Mouse (Mus musculus) embryonic facial prominence, embryonic 10.5 days (tissue): ENCODE measurements around the gene Cdk10. TPM values are rescaled to one million over a fixed set of nuclear protein-coding genes. Genes with fewer than 3 reads are reported as not detected.
"Not testable (repeated sequence)": the region's sequence is repeated elsewhere in the genome, so short reads cannot be mapped to it uniquely, and the experiment has no call there.

ENCODE experiments used
- DNase-seq: peaks from one replicate; pipeline ENCODE4 v3.0.0-alpha.2; 2017; ENCODE audit warnings: low spot score
- H3K27ac ChIP-seq: fragments of 300-500 bp; sonication (generic); replicated peaks from 2 replicates; pipeline ENCODE4 v1.5.1; 2016; ENCODE audit warnings: mild to moderate bottlenecking
- H3K27me3 ChIP-seq: fragments of 300-500 bp; sonication (generic); replicated peaks from 2 replicates; pipeline ENCODE4 v1.6.1; 2016; ENCODE audit warnings: low read depth, mild to moderate bottlenecking; ENCODE audit not compliant: poor library complexity, severe bottlenecking
- H3K36me3 ChIP-seq: fragments of 300-500 bp; sonication (generic); replicated peaks from 2 replicates; pipeline ENCODE4 v1.6.1; 2016; ENCODE audit warnings: mild to moderate bottlenecking, moderate library complexity
- H3K4me1 ChIP-seq: fragments of 300-500 bp; sonication (generic); 2 replicates; pipeline ENCODE4 v1.6.1; 2016
- H3K4me3 ChIP-seq: fragments of 300-500 bp; sonication (generic); 2 replicates; pipeline ENCODE4 v1.5.1; 2016; ENCODE audit warnings: mild to moderate bottlenecking, moderate library complexity
- H3K9me3 ChIP-seq: fragments of 300-500 bp; sonication (generic); 2 replicates; pipeline ENCODE4 v1.6.1; 2016; ENCODE audit warnings: mild to moderate bottlenecking
- WGBS: fragments of 180-500 bp; shearing (Covaris S2); methylation state at CpG from one replicate; pipeline ENCODE4 v1.1.7; 2016; 5-methylcytosine and 5-hydroxymethylcytosine counted together
- polyA plus RNA-seq: library from polyadenylated mRNA; unstranded; fragments of >200 nt; fragmentation: Nextera tagmentation; extraction: Ambion mirVana; gene quantifications from 2 replicates; pipeline ENCODE4 v1.2.1, GENCODE M21; 2016

Gene Cdk10
- polyA plus RNA-seq, 1 experiment from 2014 or later = 36.4 TPM

- H3K27me3 ChIP-seq = no peaks in the 10 kb centered on the region
- under 1% methylated on average over 99 of the region's 99 CpGs for WGBS
- DNase-seq = peak; percentile 91
- peaks cover 69% of the 10 kb centered on the region for H3K36me3 ChIP-seq
- peaks cover 49% of the 10 kb centered on the region for H3K4me1 ChIP-seq
- H3K9me3 ChIP-seq = no peaks in the 10 kb centered on the region
- peak within 1 kb of the TSS; percentile 96 for H3K27ac ChIP-seq
- H3K4me3 ChIP-seq = peak within 1 kb of the TSS; percentile 95
Observed at GRCm38 (mm10) chr8:123254099-123254885, 29.6 kb downstream of the Cdk10 start, which contains the start of the genes Zfp276 and Vps9d1. Gene Zfp276 (plus strand): TSS chr8:123254195. Gene Vps9d1 (minus strand): TSS chr8:123254348.

DNA sequence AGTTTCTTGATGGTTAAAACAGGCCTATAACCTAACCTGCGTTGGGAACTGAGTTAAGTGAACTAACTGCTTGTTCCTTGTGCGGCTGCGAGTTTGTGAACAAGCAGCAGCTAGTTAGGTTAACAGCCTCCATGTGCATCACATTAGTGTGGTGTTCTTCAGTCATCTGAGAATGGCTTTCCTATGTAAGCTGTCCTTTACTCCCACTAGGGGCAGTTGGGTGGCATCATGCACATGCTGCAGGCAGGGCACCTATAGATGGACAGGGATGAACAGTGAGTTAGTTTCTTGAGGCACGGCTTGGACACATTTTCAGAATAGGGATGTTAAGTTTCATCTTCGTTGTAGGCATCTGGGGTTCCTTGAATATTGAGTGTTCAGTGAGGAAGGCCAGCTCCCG is 30.5 kb downstream of the Cdk10 start:
- Histone ChIP-seq H3K27me3 (no peaks in the 10 kb centered on the region), H3K27ac (no peak overlapping the region), H3K4me1 (peaks cover 49% of the 10 kb centered on the region), H3K36me3 (peaks cover 69% of the 10 kb centered on the region), H3K4me3 (peak overlapping the region; percentile 95), H3K9me3 (no peaks in the 10 kb centered on the region)
- 64% methylated on average over 6 of the region's 6 CpGs for WGBS
- DNase-seq = no peak

GRCm38 (mm10) chr8:123257114-123257513 is 32.5 kb downstream of the Cdk10 start:
- WGBS = 53% methylated on average over 3 of the region's 3 CpGs
- no peak for DNase-seq
- Histone ChIP-seq H3K9me3 (no peaks in the 10 kb centered on the region), H3K4me1 (peaks cover 45% of the 10 kb centered on the region), H3K27ac (0 out of 2 replicates have a peak overlapping the region, but pooled peaks have one; percentile 36), H3K4me3 (peak overlapping the region; percentile 4; the same call in 1 of the 2 replicates), H3K36me3 (peaks cover 64% of the 10 kb centered on the region), H3K27me3 (no peaks in the 10 kb centered on the region)

DNA sequence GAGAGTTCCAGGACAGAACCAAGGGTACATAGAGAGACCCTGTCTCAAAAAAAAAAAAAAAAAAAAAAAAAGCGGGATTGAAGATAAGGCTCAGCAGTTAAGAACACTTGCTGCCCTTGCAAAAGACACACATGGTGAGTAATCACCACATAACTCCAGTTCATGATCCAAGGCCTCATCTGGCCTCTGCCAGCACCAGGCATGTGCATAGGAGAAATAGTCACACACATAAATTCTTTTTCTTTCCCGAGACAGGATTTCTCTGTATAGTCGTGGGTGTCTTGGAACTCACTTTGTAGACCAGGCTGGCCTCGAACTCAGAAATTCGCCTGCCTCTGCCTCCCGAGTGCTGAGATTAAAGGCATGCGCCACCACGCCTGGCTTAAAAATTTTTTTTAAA is 33.0 kb downstream of the Cdk10 start:
- not testable (repeated sequence) for H3K9me3 ChIP-seq, H3K27ac ChIP-seq, DNase-seq, H3K27me3 ChIP-seq, H3K4me3 ChIP-seq
- WGBS = 87% methylated on average over 8 of the region's 8 CpGs
- H3K36me3 ChIP-seq = peaks cover 64% of the 10 kb centered on the region
- peaks cover 40% of the 10 kb centered on the region for H3K4me1 ChIP-seq

- Histone ChIP-seq H3K27ac (no peak overlapping the region), H3K36me3 (peaks cover 100% of the 10 kb centered on the region)
- DNase-seq = no peak
Observed at GRCm38 (mm10) chr8:123267926-123268656, 43.4 kb downstream of the Cdk10 start.

GRCm38 (mm10) chr8:123271147-123271546 is 46.5 kb downstream of the Cdk10 start:
- Histone ChIP-seq H3K4me1 (0 out of 2 replicates have a peak, but pooled peaks cover 6% of the 10 kb centered on the region), H3K27me3 (no peaks in the 10 kb centered on the region), H3K27ac (no peak overlapping the region), H3K4me3 (no peak overlapping the region), H3K36me3 (peaks cover 100% of the 10 kb centered on the region), H3K9me3 (no peaks in the 10 kb centered on the region)
- WGBS = 92% methylated on average over 10 of the region's 10 CpGs
- DNase-seq = no peak

More at GRCm38 (mm10) chr8:123267926-123268656, 43.4 kb downstream of the Cdk10 start:
- no peaks in the 10 kb centered on the region for H3K27me3 ChIP-seq
- no peak overlapping the region for H3K4me3 ChIP-seq
- no peaks in the 10 kb centered on the region for H3K9me3 ChIP-seq
- WGBS = 75% methylated on average over 14 of the region's 14 CpGs
- H3K4me1 ChIP-seq = 0 out of 2 replicates have a peak, but pooled peaks cover 6% of the 10 kb centered on the region

DNA sequence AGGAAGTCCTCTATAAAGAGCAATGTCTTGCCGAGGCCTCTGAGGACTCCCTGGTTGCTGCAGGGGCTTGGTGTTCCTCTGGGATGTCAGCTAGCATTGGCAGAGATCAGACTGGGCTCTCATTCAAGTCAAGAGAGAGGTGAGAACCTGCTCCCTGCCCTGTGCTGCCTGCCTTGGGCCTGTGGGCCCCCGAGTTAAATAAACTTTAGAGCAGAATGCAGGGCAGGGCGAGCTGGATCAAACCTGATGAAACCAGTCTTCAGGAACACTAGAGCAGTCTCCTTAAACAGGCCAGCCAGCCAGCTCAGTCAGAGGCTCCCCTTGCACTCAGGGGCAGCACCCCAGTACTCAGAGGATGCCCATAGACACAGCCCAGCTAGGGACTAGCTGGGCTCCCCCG is 47.3 kb downstream of the Cdk10 start:
- 0 out of 2 replicates have a peak, but pooled peaks cover 6% of the 10 kb centered on the region for H3K4me1 ChIP-seq
- H3K36me3 ChIP-seq = peaks cover 100% of the 10 kb centered on the region
- H3K27me3 ChIP-seq = no peaks in the 10 kb centered on the region
- no peaks in the 10 kb centered on the region for H3K9me3 ChIP-seq
- no peak for DNase-seq
- 80% methylated on average over 4 of the region's 4 CpGs for WGBS
- no peak overlapping the region for H3K4me3 ChIP-seq
- peak overlapping the region; percentile 36; the same call in 1 of the 2 replicates for H3K27ac ChIP-seq

GRCm38 (mm10) chr8:123274447-123274846 is 49.8 kb downstream of the Cdk10 start:
- Histone ChIP-seq H3K36me3 (peaks cover 95% of the 10 kb centered on the region), H3K9me3 (no peaks in the 10 kb centered on the region), H3K27me3 (no peaks in the 10 kb centered on the region), H3K4me3 (no peak overlapping the region), H3K27ac (0 out of 2 replicates have a peak overlapping the region, but pooled peaks have one; percentile 48), H3K4me1 (no peaks in the 10 kb centered on the region)
- 81% methylated on average over 5 of the region's 5 CpGs for WGBS
- no peak for DNase-seq

DNA sequence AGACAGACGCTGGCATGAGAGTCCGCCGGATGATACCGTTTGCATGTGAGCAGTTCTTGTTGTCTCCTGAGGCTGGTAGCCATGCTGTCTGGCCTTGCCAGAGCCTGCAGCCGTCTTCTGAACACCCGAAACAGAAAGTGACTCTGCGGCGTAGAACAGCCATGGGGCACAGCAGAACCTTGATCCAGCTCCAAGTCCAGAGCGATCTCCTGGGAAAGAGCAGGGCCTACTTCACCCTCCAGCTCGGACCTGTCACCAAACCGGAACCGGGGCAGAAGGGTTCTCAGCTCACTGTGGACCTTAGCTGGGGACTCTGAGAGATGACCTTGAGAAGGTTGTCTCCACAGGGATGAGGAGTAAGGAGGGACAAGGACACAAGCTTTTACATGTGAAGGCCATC is 50.5 kb downstream of the Cdk10 start:
- Histone ChIP-seq H3K27ac (no peak overlapping the region), H3K27me3 (no peaks in the 10 kb centered on the region), H3K4me3 (no peak overlapping the region), H3K4me1 (no peaks in the 10 kb centered on the region), H3K36me3 (peaks cover 93% of the 10 kb centered on the region), H3K9me3 (no peaks in the 10 kb centered on the region)
- 94% methylated on average over 12 of the region's 12 CpGs for WGBS
- DNase-seq = no peak

DNA sequence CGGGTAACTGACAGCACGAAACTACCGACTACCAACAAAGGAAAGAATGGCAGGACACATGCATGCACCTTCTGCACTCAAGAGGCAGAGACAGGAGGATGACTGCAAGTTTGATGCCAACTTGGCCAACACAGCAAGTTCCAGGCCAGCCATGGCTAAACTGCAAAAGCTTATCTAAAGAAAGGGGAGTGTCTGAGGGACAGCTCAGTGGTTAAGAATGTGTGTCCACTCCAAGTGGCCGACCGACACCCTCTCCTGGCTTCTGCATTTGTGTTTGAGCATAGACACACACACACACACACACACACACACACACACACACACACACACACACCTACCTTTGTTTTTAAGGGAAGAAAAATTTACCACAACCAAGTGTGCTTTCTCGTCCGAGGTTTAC is 53.8 kb downstream of the Cdk10 start:
- Histone ChIP-seq H3K9me3 (no peaks in the 10 kb centered on the region), H3K4me3 (no peak overlapping the region), H3K27ac (no peak overlapping the region), H3K36me3 (peaks cover 90% of the 10 kb centered on the region), H3K4me1 (no peaks in the 10 kb centered on the region), H3K27me3 (no peaks in the 10 kb centered on the region)
- WGBS = 84% methylated on average over 7 of the region's 7 CpGs
- DNase-seq = no peak

DNA sequence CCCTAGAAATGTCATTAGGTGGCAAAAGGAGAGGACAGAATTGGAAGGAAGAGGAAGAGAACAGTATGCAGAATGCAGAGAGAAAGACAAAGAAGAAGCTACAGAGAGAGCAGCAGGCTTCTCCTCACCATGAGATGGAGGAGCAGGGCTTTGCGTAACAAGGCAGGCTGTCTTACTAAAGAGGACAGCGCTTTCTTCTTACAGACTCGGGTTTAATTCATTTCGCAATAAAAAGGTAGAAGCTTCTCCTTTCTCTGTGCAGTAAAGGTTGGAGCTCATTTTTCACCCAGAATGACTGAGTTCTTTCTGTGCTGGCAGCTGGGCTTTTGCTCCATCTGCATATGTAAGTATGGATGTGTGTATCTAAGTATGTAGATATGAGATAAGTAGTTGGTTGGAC is 55.2 kb downstream of the Cdk10 start:
- no peak overlapping the region for H3K4me3 ChIP-seq
- no peak for DNase-seq
- H3K27me3 ChIP-seq = no peaks in the 10 kb centered on the region
- H3K36me3 ChIP-seq = peaks cover 88% of the 10 kb centered on the region
- no peaks in the 10 kb centered on the region for H3K9me3 ChIP-seq
- 94% methylated on average over 4 of the region's 4 CpGs for WGBS
- no peak overlapping the region for H3K27ac ChIP-seq
- no peaks in the 10 kb centered on the region for H3K4me1 ChIP-seq

GRCm38 (mm10) chr8:123280302-123281094 is 55.9 kb downstream of the Cdk10 start:
- no peaks in the 10 kb centered on the region for H3K4me1 ChIP-seq
- DNase-seq = no peak
- WGBS = 88% methylated on average over 13 of the region's 13 CpGs
- no peaks in the 10 kb centered on the region for H3K9me3 ChIP-seq
- H3K36me3 ChIP-seq = peaks cover 87% of the 10 kb centered on the region
- H3K4me3 ChIP-seq = no peak overlapping the region
- H3K27ac ChIP-seq = no peak overlapping the region
- H3K27me3 ChIP-seq = no peaks in the 10 kb centered on the region
